Mouse (Mus musculus): ENCODE data around the gene Irgm2. TPM values are rescaled to one million over a fixed set of nuclear protein-coding genes. Genes with fewer than 3 reads are reported as not detected.
"Not testable (repeated sequence)": the region's sequence is repeated elsewhere in the genome, so short reads cannot be mapped to it uniquely, and the experiment has no call there.

Irgm2 gene
- polyA plus RNA-seq, 1 experiment from 2014 or later: 0.50 TPM

DNA sequence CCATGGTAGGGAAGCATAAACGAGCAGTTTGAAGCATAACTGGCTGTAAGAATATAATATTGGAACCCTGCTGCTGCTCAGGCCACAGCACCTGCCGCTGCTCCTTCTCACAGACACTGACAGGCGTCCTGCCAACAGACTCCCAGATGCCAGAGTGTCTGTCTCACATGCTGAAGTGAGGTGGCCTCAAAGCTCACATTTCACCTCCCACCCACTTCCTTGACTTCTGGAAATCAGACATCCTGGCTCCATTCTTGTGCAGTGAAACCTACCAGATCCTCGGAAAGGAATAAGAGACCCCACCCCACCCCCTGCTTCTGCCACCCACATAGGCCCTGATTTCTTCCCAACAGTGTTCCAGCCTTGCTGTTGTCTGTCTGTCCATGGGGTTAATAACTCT, 24.3 kb downstream of the Irgm2 start:
- Histone ChIP-seq H3K4me3 (no peak overlapping the region), H3K9me3 (replicated peaks) (no peaks in the 10 kb centered on the region), H3K4me1 (peaks cover 13% of the 10 kb centered on the region), H3K36me3 (no peaks in the 10 kb centered on the region), H3K27me3 (ENCODE audit: low read depth, poor library complexity, severe bottlenecking) (no peaks in the 10 kb centered on the region), H3K27ac (no peak overlapping the region)
- DNase-seq (ENCODE audit: low spot score): no peak
- 43% methylated on average over 4 of the region's 4 CpGs for WGBS

DNA sequence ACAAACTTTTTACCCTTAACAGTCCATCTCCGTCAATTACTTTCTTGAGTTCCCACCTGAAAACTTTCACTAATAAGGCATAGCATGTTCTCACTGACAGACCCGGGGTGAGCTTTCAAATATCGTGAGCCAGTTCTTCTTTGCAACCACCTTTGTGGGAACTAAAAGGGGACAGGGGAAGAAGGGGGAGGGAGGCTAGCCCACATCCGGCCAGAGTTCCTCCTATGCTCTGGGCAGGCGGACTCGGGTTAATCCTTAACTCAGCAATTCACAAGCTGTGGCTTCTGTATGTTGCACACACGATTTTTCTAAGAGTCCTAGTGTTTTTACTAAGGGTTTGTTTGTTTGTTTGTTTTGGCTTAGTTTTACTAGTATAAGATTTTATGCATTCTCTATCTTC, 24.9 kb downstream of the Irgm2 start:
- Histone ChIP-seq H3K4me3 (no peak overlapping the region), H3K9me3 (replicated peaks) (no peaks in the 10 kb centered on the region), H3K27ac (no peak overlapping the region), H3K36me3 (no peaks in the 10 kb centered on the region), H3K27me3 (ENCODE audit: low read depth, poor library complexity, severe bottlenecking) (no peaks in the 10 kb centered on the region), H3K4me1 (peaks cover 13% of the 10 kb centered on the region)
- no peak for DNase-seq (ENCODE audit: low spot score)
- WGBS: 73% methylated on average over 7 of the region's 7 CpGs

DNA sequence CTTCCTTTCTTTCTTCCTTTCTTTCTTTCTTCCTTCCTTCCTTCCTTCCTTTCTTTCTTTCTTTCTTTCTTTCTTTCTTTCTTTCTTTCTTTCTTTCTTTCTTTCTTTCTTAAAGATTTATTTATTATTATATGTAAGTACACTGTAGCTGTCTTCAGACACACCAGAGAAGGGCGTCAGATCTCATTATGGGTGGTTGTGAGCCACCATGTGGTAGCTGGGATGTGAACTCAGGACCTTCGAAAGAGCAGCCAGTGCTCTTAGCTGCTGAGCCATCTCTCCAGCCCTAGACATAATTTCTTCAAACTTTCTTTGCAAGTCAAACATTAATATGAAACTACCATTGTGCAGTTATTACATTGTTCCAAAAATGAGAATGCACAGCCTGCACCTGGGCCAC, 25.5 kb downstream of the Irgm2 start:
- 77% methylated on average over 2 of the region's 2 CpGs for WGBS
- not testable (repeated sequence) for H3K4me3 ChIP-seq; H3K9me3 ChIP-seq (replicated peaks); DNase-seq (ENCODE audit: low spot score); H3K27me3 ChIP-seq (ENCODE audit: low read depth, poor library complexity, severe bottlenecking); H3K27ac ChIP-seq; H3K36me3 ChIP-seq
- H3K4me1 ChIP-seq: peaks cover 13% of the 10 kb centered on the region

DNA sequence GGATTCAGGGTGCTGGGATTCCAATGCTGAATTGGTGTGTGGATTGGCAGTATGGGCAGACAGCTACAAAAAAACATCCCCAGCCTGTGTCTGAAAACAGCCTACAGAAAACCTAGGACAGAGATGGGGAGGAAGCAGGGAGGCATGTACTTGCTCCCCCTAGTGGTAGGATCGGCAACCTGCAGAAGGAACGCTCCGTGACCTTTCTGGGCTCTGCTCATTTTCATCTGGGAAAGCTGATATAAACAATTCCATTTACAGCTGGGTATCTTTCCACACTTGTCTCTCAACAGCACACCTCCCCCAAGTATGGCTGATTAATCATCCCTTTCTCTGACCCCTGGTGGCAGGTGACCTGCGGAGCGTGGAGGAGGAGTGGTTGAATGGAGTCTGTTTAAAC, 26.2 kb downstream of the Irgm2 start:
- 7% methylated on average over 5 of the region's 5 CpGs for WGBS
- Histone ChIP-seq H3K4me1 (peaks cover 13% of the 10 kb centered on the region), H3K36me3 (no peaks in the 10 kb centered on the region), H3K27ac (no peak overlapping the region), H3K27me3 (ENCODE audit: low read depth, poor library complexity, severe bottlenecking) (no peaks in the 10 kb centered on the region), H3K9me3 (replicated peaks) (no peaks in the 10 kb centered on the region), H3K4me3 (no peak overlapping the region)
- DNase-seq (ENCODE audit: low spot score): peak; percentile 81

DNA sequence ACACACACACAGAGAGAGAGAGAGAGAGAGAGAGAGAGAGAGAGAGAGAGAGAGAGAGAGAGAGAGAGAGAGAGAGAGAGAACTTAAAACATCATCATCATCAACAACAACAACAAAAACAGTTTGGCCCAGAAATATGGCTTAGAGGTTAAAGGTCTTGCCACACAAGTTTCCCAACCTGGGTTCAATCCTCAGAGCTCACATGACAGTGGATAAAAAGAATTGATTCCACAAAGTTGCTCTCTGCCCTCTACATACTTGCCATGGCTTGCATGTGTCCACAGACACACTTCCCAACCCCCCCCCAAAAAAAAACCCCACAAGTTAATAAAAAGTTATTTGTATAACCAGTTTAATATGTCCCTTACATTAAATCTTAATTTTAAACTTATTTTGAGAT, 27.0 kb downstream of the Irgm2 start:
- Histone ChIP-seq H3K4me1 (peaks cover 13% of the 10 kb centered on the region), H3K27ac (no peak overlapping the region), H3K4me3 (no peak overlapping the region), H3K9me3 (replicated peaks) (no peaks in the 10 kb centered on the region), H3K27me3 (ENCODE audit: low read depth, poor library complexity, severe bottlenecking) (no peaks in the 10 kb centered on the region), H3K36me3 (no peaks in the 10 kb centered on the region)
- DNase-seq (ENCODE audit: low spot score): no peak

DNA sequence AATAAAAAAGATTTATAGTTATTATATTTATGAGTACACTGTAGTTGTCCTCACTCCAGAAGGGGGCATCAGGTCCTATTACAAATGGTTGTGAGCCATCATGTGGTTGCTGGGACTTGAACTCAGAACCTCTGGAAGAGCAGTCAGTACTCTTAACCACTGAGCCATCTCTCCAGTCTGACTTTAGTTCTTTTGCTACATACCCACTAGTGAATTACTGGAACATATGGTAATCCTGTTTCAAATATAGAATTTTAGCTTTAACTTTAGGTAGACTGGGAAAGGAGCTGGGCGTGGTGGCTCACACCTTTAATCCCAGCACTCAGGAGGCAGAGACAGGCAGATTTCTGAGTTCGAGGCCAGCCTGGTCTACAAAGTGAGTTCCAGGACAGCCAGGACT, 28.6 kb downstream of the Irgm2 start:
- H3K4me1 ChIP-seq: peaks cover 13% of the 10 kb centered on the region
- not testable (repeated sequence) for H3K27me3 ChIP-seq (ENCODE audit: low read depth, poor library complexity, severe bottlenecking); H3K27ac ChIP-seq; H3K9me3 ChIP-seq (replicated peaks); DNase-seq (ENCODE audit: low spot score); H3K36me3 ChIP-seq; H3K4me3 ChIP-seq
- WGBS: 91% methylated on average over 2 of the region's 2 CpGs

DNA sequence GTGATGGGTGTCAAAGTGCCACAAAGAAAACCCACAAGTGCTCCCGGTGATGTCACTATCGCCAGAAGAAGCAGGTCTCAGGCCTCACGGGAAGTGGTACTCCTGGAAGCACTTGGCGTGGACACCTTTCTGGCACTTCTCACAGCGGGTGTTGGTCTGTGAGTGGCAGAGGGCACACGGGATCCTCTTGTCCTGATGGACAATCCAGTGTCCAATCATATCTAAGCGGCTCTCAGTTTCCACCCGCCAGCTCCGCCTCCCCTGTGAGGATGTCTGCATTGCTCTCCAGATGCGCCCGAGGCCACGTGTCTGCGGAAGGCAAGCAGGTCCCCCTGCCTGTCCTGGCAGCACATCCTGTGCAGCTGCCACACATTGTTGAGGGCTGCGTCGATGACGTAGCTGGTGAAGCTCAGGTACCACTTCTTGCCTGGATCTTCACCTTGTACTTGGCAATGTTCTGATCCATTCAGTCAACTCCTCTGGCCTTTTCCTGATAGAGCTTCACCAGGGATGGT, 31.0 kb downstream of the Irgm2 start:
- H3K4me1 ChIP-seq: peaks cover 4% of the 10 kb centered on the region; the same call in 1 of the 2 replicates
- no peak overlapping the region for H3K4me3 ChIP-seq
- 64% methylated on average over 16 of the region's 16 CpGs for WGBS
- H3K27ac ChIP-seq: no peak overlapping the region
- H3K27me3 ChIP-seq (ENCODE audit: low read depth, poor library complexity, severe bottlenecking): no peaks in the 10 kb centered on the region
- DNase-seq (ENCODE audit: low spot score): no peak
- H3K9me3 ChIP-seq (replicated peaks): no peaks in the 10 kb centered on the region
- H3K36me3 ChIP-seq: no peaks in the 10 kb centered on the region

DNA sequence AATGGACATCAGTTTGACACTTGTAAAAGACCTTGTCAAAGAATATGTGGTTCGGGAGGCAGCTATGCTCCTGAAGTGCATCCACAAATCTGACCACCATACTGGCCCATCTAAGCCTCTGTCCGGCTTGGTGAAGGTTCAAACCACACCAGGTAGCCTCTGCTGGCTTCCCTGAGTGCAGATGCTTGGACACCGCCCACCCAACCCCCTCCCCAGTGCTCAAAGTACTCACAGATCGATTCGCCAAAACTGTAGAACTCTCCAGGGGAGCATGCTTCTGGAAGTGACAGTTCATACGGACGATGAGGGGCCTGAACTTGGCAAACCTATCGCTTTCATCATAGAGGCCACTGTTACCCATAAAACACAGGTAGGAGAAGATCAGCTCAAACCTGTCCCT, 31.7 kb downstream of the Irgm2 start:
- Histone ChIP-seq H3K27ac (no peak overlapping the region), H3K4me3 (no peak overlapping the region), H3K4me1 (no peaks in the 10 kb centered on the region), H3K27me3 (ENCODE audit: low read depth, poor library complexity, severe bottlenecking) (no peaks in the 10 kb centered on the region), H3K36me3 (no peaks in the 10 kb centered on the region), H3K9me3 (replicated peaks) (no peaks in the 10 kb centered on the region)
- WGBS: 91% methylated on average over 8 of the region's 8 CpGs
- DNase-seq (ENCODE audit: low spot score): no peak

DNA sequence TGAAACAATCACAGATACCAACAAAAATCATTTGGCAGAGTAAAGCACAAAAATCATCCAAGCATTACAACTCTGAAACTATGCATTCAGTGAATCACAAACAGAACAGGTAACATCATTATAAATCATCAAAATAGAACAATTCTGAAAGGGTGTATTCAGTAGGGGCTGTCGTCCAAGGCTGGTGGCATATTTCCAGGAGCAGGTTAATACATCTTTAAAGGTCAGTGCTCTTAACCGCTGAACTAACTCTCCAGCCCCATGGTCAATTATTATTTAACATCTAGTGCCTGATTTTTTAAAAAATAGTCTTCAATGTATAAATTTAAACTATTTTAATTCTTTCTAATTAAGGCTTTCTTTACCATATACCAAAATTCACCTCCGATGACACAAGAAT, 35.1 kb downstream of the Irgm2 start:
- H3K36me3 ChIP-seq; H3K4me3 ChIP-seq; H3K9me3 ChIP-seq (replicated peaks); H3K4me1 ChIP-seq; H3K27ac ChIP-seq; DNase-seq (ENCODE audit: low spot score); H3K27me3 ChIP-seq (ENCODE audit: low read depth, poor library complexity, severe bottlenecking): not testable (repeated sequence)
- WGBS: 89% methylated on average over 3 of the region's 3 CpGs

DNA sequence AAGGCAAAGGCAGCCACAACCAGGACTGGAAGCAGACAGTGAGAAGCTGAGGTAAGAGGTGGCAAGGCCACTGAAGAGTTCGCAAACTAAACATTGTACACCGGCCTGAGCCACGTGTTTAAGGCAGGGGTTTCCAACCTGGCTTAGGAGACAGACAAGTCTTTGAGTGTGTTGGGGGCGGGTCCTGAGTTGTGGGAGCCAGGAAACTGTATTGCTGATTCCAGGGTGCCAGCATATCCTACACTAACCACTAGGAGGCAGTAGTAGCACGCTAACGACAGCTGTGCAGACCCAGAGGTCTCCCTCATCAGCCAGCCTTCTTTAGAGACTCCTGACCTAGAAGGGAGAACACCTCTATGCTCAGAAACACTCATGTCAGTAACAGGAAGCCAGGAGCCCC, 35.7 kb downstream of the Irgm2 start:
- Histone ChIP-seq H3K27ac (no peak overlapping the region), H3K4me3 (no peak overlapping the region)
- WGBS: 15% methylated on average over 6 of the region's 6 CpGs

DNA sequence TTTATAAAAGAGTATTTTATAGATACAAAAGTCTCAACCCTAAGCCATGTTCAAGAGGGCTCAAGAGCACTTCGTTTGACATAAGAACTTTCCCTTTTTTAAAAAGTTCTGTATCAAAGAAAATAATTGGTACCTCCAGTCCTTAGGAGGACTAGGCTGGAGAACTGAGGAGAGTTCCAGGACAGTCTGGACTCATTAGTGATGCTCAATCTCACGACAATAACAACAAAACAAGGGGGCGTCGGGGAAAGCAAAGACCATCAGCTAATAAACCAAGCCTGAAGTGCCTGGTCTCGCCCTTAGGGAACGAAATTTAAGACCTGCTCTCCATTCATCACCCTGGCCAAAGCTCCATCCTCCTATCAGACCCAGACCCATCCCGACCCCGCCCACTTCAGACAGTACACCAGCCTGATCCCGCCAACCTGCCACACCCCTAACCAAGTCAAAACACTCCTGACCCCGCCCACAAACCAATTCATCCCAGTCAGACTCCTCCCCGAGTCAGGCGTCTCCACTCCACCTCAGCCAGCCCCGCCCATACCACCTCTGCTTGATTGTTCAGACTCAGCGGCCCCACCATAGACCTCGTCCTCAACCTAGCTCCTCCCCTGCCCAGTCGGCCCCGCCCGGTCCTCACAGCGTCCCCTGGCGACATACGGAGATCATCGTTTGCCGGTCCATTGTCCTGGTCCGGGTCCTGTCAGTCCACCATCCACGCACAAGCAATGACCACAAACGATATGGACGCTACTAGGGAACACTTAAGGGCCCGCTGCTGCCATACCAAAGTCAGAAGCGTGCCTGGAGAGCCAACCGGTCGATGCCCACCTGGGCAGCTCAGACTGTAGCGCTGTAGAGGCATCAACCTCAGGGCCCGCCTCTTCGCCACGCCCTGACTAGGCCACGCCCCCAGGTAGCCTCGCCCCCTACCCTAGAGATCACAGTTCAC, 39.7 kb downstream of the Irgm2 start:
- Histone ChIP-seq H3K27me3 (ENCODE audit: low read depth, poor library complexity, severe bottlenecking) (peaks cover 10% of the 10 kb centered on the region; the same call in 1 of the 2 replicates), H3K27ac (0 out of 2 replicates have a peak overlapping the region, but pooled peaks have one; percentile 32), H3K4me3 (peak overlapping the region; percentile 53), H3K36me3 (no peaks in the 10 kb centered on the region), H3K4me1 (peaks cover 9% of the 10 kb centered on the region), H3K9me3 (replicated peaks) (no peaks in the 10 kb centered on the region)
- DNase-seq (ENCODE audit: low spot score): peak; percentile 75
- 2% methylated on average over 37 of the region's 37 CpGs for WGBS

More for the DNA sequence above, 35.7 kb downstream of the Irgm2 start:
- peaks cover 9% of the 10 kb centered on the region for H3K4me1 ChIP-seq
- no peaks in the 10 kb centered on the region for H3K9me3 ChIP-seq (replicated peaks)
- H3K36me3 ChIP-seq: no peaks in the 10 kb centered on the region
- peak; percentile 56 for DNase-seq (ENCODE audit: low spot score)
- no peaks in the 10 kb centered on the region for H3K27me3 ChIP-seq (ENCODE audit: low read depth, poor library complexity, severe bottlenecking)

DNA sequence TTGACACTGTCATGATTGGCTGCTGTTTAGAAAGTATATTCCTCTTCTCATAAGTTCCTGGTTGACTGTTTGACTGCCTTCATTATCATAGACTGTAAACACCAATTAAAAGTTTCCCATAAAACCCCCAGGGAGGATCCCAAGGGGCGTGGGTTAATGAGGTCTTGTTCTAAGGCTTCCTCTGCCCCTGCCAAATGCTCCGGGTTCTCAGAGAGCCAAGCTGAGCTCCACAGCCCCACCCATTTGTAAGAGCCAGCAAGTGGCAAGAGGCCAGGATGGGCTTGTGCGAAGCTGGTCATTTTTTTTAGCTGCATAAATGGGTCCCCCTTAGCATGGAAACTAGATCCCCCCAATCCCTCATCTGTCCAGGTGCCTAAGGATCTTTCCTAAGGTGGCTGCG, 47.9 kb downstream of the Irgm2 start:
- H3K4me3 ChIP-seq: no peak overlapping the region
- 36% methylated on average over 4 of the region's 4 CpGs for WGBS
- DNase-seq (ENCODE audit: low spot score): no peak
- no peaks in the 10 kb centered on the region for H3K9me3 ChIP-seq (replicated peaks)
- no peak overlapping the region for H3K27ac ChIP-seq
- H3K36me3 ChIP-seq: no peaks in the 10 kb centered on the region
- H3K27me3 ChIP-seq (ENCODE audit: low read depth, poor library complexity, severe bottlenecking): peaks cover 17% of the 10 kb centered on the region; the same call in 1 of the 2 replicates
- peaks cover 4% of the 10 kb centered on the region; the same call in 1 of the 2 replicates for H3K4me1 ChIP-seq

DNA sequence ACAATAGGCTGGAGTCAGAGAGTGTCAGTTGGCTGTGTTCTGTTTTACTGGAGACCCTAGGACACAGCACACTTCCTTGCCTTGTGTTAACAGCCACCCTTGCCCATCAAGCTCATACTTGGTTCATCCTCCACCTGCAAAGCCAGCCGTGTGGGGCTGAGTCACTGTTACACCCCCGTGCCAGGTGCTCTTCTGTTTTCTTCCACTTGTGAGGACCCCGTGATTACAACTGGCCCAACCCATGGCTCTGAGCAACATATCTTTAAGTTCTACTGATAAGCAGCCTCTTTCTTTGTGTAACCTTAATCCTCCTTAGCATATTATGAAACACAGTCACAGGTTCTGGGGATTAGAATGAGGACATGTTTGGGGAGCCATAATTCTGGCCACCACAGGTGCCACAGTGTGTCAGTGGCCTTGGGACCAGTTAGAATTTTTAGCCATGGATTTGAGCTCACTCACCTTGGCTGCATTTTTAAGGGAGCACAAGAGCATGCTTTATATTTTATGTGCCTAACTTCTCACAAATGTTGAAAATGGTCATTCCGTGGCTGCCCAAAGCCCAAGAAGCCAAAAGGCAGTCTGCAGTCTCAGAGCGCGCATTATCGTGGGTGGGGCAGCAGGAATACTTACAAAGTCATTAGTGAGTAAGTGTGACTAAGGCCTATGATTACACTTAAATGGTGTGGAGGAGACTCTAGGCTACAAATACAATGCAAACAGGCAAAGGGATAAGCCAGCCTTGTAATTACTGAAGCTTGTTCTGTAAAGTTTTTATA, 50.0 kb downstream of the Irgm2 start:
- H3K9me3 ChIP-seq (replicated peaks): no peaks in the 10 kb centered on the region
- DNase-seq (ENCODE audit: low spot score): no peak
- no peak overlapping the region for H3K27ac ChIP-seq
- H3K4me1 ChIP-seq: peaks cover 4% of the 10 kb centered on the region; the same call in 1 of the 2 replicates
- 77% methylated on average over 7 of the region's 7 CpGs for WGBS
- no peaks in the 10 kb centered on the region for H3K36me3 ChIP-seq
- peaks cover 5% of the 10 kb centered on the region; the same call in 1 of the 2 replicates for H3K27me3 ChIP-seq (ENCODE audit: low read depth, poor library complexity, severe bottlenecking)
- no peak overlapping the region for H3K4me3 ChIP-seq

Data from limb, embryonic 10.5 days (tissue).